Mouse (Mus musculus) limb, embryonic 10.5 days (tissue): ENCODE results near the gene Cc2d2b. TPM values are rescaled to one million over a fixed set of nuclear protein-coding genes. Genes with fewer than 3 reads are reported as not detected.

Source experiments
- DNase-seq: peaks from one replicate; pipeline ENCODE4 v3.0.0-alpha.2; 2017; ENCODE audit warnings: low spot score
- H3K27ac ChIP-seq: fragments of 300-500 bp; sonication (generic); 2 replicates; pipeline ENCODE4 v1.5.1; 2016; ENCODE audit warnings: mild to moderate bottlenecking
- H3K27me3 ChIP-seq: fragments of 300-500 bp; sonication (generic); 2 replicates; pipeline ENCODE4 v1.6.1; 2016; ENCODE audit warnings: low read depth, mild to moderate bottlenecking; ENCODE audit not compliant: poor library complexity, severe bottlenecking
- H3K36me3 ChIP-seq: fragments of 300-500 bp; sonication (generic); 2 replicates; pipeline ENCODE4 v1.6.1; 2016; ENCODE audit warnings: mild to moderate bottlenecking, moderate library complexity
- H3K4me1 ChIP-seq: fragments of 300-500 bp; sonication (generic); 2 replicates; pipeline ENCODE4 v1.6.1; 2016
- H3K4me3 ChIP-seq: fragments of 300-500 bp; sonication (generic); 2 replicates; pipeline ENCODE4 v1.5.1; 2016; ENCODE audit warnings: mild to moderate bottlenecking, moderate library complexity
- H3K9me3 ChIP-seq: fragments of 300-500 bp; sonication (generic); replicated peaks from 2 replicates; pipeline ENCODE4 v1.6.1; 2016; ENCODE audit warnings: mild to moderate bottlenecking
- WGBS: fragments of 180-500 bp; shearing (Covaris S2); methylation state at CpG from one replicate; pipeline ENCODE4 v1.1.7; 2016; 5-methylcytosine and 5-hydroxymethylcytosine counted together
- polyA plus RNA-seq: library from polyadenylated mRNA; unstranded; fragments of >200 nt; fragmentation: Nextera tagmentation; extraction: Ambion mirVana; gene quantifications from 2 replicates; pipeline ENCODE4 v1.2.1, GENCODE M21; 2016

Cc2d2b gene
- polyA plus RNA-seq, 1 experiment from 2014 or later: 0.29 TPM

DNA sequence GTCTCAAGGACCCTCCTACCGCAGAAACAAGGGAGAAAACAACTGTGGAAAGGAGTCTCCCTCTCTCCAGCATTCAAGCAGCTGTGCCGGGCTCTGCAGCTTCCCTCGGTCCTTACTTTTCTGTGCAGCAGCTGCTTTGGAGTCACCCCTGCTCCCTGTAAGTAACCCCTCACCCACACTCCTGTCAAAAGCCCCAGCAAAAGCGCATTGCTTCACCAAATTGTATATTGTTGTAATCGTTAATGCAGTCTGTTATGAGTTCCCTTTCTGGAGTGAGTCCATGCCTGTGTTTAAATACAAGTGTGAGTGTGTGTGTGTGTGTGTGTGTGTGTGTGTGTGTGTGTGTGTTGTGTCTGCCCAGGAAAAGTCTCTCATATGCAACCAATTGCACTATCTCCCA is 119.7 kb downstream of the Cc2d2b start:
- no peak for DNase-seq
- 35% methylated on average over 5 of the region's 5 CpGs for WGBS
- Histone ChIP-seq H3K4me1 (peaks cover 5% of the 10 kb centered on the region; the same call in 1 of the 2 replicates), H3K27me3 (peaks cover 32% of the 10 kb centered on the region), H3K9me3 (no peaks in the 10 kb centered on the region), H3K4me3 (no peak overlapping the region), H3K27ac (no peak overlapping the region), H3K36me3 (no peaks in the 10 kb centered on the region)

DNA sequence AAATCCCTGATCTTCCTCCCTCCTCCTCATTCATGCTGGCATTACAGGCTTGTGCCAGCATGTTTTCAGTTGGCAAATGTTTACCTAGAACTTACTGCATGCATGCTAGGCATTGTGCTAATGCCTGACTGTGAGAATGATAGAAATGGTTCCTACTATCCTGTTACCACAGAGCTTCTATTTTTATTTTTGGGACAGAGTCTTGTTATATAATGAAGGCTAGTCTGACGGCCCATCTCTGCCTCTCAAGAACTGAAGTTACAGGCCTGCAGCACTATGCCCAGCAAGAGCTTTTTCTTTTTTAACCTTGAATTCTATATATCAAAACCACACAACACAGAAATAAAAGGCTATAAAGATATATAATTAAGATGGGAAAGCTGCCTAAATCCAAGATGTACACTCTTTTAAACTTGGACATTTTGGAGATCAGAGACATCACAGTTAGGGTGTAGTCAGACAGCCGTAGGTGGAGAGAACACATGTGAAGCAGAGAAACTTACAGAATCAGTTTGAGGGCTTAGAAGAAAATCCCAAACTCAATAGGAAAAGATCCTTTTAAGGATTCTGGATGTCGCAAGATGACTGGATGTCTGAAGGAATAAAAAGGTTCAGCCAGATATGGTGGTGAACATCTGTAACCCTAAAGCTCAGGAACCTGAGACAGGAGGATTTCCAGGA is 121.0 kb downstream of the Cc2d2b start:
- H3K27me3 ChIP-seq: peaks cover 37% of the 10 kb centered on the region
- no peak overlapping the region for H3K27ac ChIP-seq

GRCm38 (mm10) chr19:40872955-40873665 is 124.6 kb downstream of the Cc2d2b start:
- Histone ChIP-seq H3K4me3 (peak overlapping the region; percentile 59), H3K9me3 (no peaks in the 10 kb centered on the region), H3K4me1 (peaks cover 8% of the 10 kb centered on the region; the same call in 1 of the 2 replicates), H3K27me3 (peaks cover 55% of the 10 kb centered on the region), H3K36me3 (no peaks in the 10 kb centered on the region), H3K27ac (peak overlapping the region; percentile 90)
- DNase-seq: peak; percentile 98
- 2% methylated on average over 51 of the region's 51 CpGs for WGBS

More for the DNA sequence above, 121.0 kb downstream of the Cc2d2b start:
- Histone ChIP-seq H3K4me3 (no peak overlapping the region), H3K4me1 (peaks cover 8% of the 10 kb centered on the region; the same call in 1 of the 2 replicates), H3K9me3 (no peaks in the 10 kb centered on the region), H3K36me3 (no peaks in the 10 kb centered on the region)
- no peak for DNase-seq
- 92% methylated on average over 3 of the region's 3 CpGs for WGBS

Other genes starting within 250 kb of the Cc2d2b start
- gene Sorbs1, start 235.0 kb upstream of the Cc2d2b start, polyA plus RNA-seq: 21.1 and 24.5 TPM in 2 replicates
- 93.5 and 96.1 TPM in 2 replicates for gene Aldh18a1, start 160.3 kb upstream of the Cc2d2b start, polyA plus RNA-seq
- 9.2 and 9.4 TPM in 2 replicates for gene Tctn3, start 136.5 kb upstream of the Cc2d2b start, polyA plus RNA-seq
- 2.0 and 3.9 TPM in 2 replicates for gene Entpd1, start 136.4 kb upstream of the Cc2d2b start, polyA plus RNA-seq
- gene Ccnj, start 82.5 kb downstream of the Cc2d2b start, polyA plus RNA-seq: 35.6 and 36.9 TPM in 2 replicates
- gene Zfp518a, start 146.0 kb downstream of the Cc2d2b start, polyA plus RNA-seq: 11.1 and 12.7 TPM in 2 replicates
- 0.45 and 0.93 TPM in 2 replicates for gene Blnk, start 245.8 kb downstream of the Cc2d2b start, polyA plus RNA-seq